Mouse (Mus musculus): ENCODE results near the gene Adh1. TPM values are rescaled to one million over a fixed set of nuclear protein-coding genes. Genes with fewer than 3 reads are reported as not detected.

The Adh1 gene
- total and polyA plus RNA-seq, 2 experiments from 2014 or later: 10.8 to 73.9 TPM

DNA sequence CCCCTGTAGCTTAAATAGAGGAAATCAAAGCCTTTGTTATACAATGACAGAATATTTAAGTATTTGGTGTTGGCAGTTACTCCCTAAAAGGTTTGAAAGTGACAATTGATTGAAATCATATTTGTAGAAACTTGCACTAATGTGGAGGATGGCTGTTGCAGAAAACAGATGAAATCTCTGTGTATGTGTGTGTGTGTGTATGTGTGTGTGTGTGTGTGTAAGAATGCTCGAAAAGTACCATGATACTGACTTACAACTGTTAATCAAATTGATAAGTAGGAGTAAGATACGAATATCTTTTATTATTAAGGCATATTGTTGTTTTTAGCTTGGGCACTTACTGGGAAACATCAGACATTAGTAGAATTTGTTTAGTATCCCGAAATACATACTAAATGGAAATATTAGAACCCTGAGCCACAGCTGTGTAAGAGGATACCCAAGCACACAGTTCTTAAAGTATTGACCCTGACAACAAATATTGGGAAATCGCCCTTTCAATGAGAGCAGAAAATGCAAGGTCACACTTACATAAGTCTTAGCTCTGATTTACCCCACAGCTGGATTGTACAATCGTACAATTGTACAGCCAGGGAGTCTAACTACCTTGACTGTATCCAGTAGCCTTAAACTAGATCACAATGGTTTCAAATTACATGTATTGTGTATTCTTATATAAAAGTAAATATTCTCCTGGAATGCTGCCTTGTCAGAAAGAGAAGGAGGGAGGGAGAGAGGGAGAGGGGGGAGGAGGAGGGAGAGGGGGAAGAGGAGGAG, 2.6 kb downstream of the Adh1 start:
- ATAC-seq (ENCODE audit: insufficient read depth, low read depth): no peak

DNA sequence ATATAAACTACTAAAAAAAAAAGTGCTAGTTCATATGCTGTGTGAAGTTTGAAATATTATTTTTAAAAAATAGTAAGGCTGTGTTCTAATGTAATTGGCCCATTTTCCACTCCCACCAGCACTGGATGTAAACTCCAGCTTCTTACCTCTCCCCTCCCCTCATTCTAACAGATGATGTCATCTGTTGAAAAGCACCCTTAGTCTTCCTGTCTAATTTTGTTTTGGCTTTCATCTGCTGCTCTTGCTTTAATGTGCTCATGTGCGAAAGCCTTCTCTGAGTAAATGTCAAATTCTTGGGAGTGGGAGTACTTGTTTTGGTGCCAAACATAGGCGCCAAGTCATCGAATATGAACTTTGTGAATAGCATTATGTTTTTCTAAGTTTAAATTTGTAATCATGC, 3.9 kb downstream of the Adh1 start:
- Histone ChIP-seq H3K27me3 (ENCODE audit: control insufficient read depth, insufficient read depth, low read length) (no peaks in the 10 kb centered on the region), H3K9me3 (replicated peaks; ENCODE audit: control insufficient read depth, low read length) (no peaks in the 10 kb centered on the region), H3K4me2 (ENCODE audit: low read depth, low read length) (no peak overlapping the region), H3K27ac (ENCODE audit: low read depth) (no peak overlapping the region), H3K9ac (replicated peaks; ENCODE audit: low read depth, low read length) (no peak overlapping the region), H3K36me3 (replicated peaks; ENCODE audit: control insufficient read depth, insufficient read depth, low read length) (no peaks in the 10 kb centered on the region), H3K4me1 (ENCODE audit: control insufficient read depth, insufficient read depth) (no peaks in the 10 kb centered on the region), H3K4me3 (ENCODE audit: low read depth, low read length) (no peak overlapping the region)
- no peak for ATAC-seq (ENCODE audit: insufficient read depth, low read depth)
- 68% methylated on average over 3 of the region's 3 CpGs for WGBS
- no peak for DNase-seq (ENCODE audit: low spot score)
- TF ChIP-seq CTCF (IDR thresholded peaks at IDR 0.05; ENCODE audit: low read depth) (no peak), EP300 (IDR thresholded peaks at IDR 0.05; ENCODE audit: low read depth) (no peak)

More for the DNA sequence above, 2.6 kb downstream of the Adh1 start:
- Histone ChIP-seq H3K4me2 (ENCODE audit: low read depth, low read length) (no peak overlapping the region), H3K4me3 (ENCODE audit: low read depth, low read length) (no peak overlapping the region), H3K27me3 (ENCODE audit: control insufficient read depth, insufficient read depth, low read length) (no peaks in the 10 kb centered on the region), H3K27ac (ENCODE audit: low read depth) (no peak overlapping the region), H3K4me1 (ENCODE audit: control insufficient read depth, insufficient read depth) (no peaks in the 10 kb centered on the region), H3K9ac (replicated peaks; ENCODE audit: low read depth, low read length) (no peak overlapping the region), H3K36me3 (replicated peaks; ENCODE audit: control insufficient read depth, insufficient read depth, low read length) (no peaks in the 10 kb centered on the region), H3K9me3 (replicated peaks; ENCODE audit: control insufficient read depth, low read length) (no peaks in the 10 kb centered on the region)
- WGBS: 73% methylated on average over 5 of the region's 5 CpGs
- no peak for TF ChIP-seq EP300 (IDR thresholded peaks at IDR 0.05; ENCODE audit: low read depth)
- TF ChIP-seq CTCF (IDR thresholded peaks at IDR 0.05; ENCODE audit: low read depth): no peak
- no peak for DNase-seq (ENCODE audit: low spot score)

DNA sequence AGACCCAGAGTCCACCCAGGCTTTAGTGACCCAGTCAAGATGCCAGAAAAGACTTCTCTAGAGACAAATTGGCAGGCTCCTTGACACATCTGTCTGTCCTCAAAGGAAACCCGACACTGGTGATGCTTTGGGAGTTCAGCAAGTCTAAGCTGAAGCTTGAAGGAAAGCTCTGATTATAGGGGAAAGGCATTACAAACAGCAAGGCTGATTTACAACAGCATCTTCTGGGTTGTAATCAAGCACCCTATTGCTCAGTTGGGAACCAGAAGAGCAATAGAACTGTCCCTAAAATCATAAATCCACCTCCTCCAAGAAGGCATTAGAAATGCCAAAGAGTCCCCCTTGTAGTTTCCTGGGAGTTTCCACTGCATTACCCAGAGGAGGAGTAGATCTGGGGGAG, 9.7 kb downstream of the Adh1 start:
- H3K4me3 ChIP-seq (ENCODE audit: low read depth, low read length): no peak overlapping the region
- H3K36me3 ChIP-seq (replicated peaks; ENCODE audit: control insufficient read depth, insufficient read depth, low read length): no peaks in the 10 kb centered on the region
- 13% methylated on average over 1 of the region's 1 CpGs for WGBS
- H3K4me1 ChIP-seq (ENCODE audit: control insufficient read depth, insufficient read depth): no peaks in the 10 kb centered on the region
- no peaks in the 10 kb centered on the region for H3K9me3 ChIP-seq (replicated peaks; ENCODE audit: control insufficient read depth, low read length)
- TF ChIP-seq CTCF (IDR thresholded peaks at IDR 0.05; ENCODE audit: low read depth) (no peak), EP300 (IDR thresholded peaks at IDR 0.05; ENCODE audit: low read depth) (no peak)
- no peak overlapping the region for H3K4me2 ChIP-seq (ENCODE audit: low read depth, low read length)
- H3K27me3 ChIP-seq (ENCODE audit: control insufficient read depth, insufficient read depth, low read length): no peaks in the 10 kb centered on the region
- no peak overlapping the region for H3K27ac ChIP-seq (ENCODE audit: low read depth)
- no peak overlapping the region for H3K9ac ChIP-seq (replicated peaks; ENCODE audit: low read depth, low read length)
- ATAC-seq (ENCODE audit: insufficient read depth, low read depth): no peak
- DNase-seq (ENCODE audit: low spot score): no peak

DNA sequence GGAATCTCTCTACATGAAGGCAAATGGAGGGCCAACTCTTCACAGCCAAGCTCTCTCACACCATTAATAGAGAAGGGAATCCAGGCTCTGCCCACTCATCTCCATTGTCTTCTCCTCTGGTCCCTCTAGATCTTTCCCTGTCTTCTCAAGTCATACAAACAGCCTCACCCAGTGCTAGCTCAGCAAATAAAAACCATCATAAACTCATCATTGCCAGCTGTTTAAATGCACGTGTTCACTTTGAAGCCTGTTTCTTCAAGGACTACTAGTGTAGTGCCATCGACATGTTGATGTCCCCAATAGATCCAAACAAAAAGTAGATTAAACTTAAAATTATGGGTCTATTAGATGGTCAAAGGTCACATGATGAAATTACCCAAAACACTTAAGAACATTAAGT, 10.5 kb downstream of the Adh1 start:
- Histone ChIP-seq H3K9ac (replicated peaks; ENCODE audit: low read depth, low read length) (no peak overlapping the region), H3K9me3 (replicated peaks; ENCODE audit: control insufficient read depth, low read length) (no peaks in the 10 kb centered on the region), H3K4me3 (ENCODE audit: low read depth, low read length) (no peak overlapping the region), H3K27ac (ENCODE audit: low read depth) (no peak overlapping the region), H3K4me1 (ENCODE audit: control insufficient read depth, insufficient read depth) (no peaks in the 10 kb centered on the region), H3K4me2 (ENCODE audit: low read depth, low read length) (no peak overlapping the region), H3K36me3 (replicated peaks; ENCODE audit: control insufficient read depth, insufficient read depth, low read length) (no peaks in the 10 kb centered on the region), H3K27me3 (ENCODE audit: control insufficient read depth, insufficient read depth, low read length) (no peaks in the 10 kb centered on the region)
- TF ChIP-seq EP300 (IDR thresholded peaks at IDR 0.05; ENCODE audit: low read depth) (no peak), CTCF (IDR thresholded peaks at IDR 0.05; ENCODE audit: low read depth) (no peak)
- DNase-seq (ENCODE audit: low spot score): no peak
- WGBS: 87% methylated on average over 2 of the region's 2 CpGs
- no peak for ATAC-seq (ENCODE audit: insufficient read depth, low read depth)

DNA sequence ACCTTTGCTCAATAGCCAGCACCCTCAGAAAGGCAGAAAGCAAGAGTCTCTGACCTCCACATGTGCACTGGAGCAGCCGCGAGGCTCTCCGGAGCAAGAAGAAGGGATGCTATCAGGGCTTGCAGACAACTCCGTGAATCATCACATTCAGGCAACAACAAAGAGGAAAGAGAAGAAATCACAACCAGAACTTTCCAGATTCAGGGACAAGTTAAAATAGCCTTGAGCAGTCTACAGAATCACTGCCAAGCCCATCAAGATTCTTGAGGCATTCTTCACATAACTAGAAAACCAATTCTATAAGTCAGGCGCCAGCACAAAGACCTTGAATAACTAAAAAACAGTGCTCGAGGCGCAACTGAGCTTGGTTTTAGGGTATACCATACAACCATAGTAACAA, 12.3 kb downstream of the Adh1 start:
- Histone ChIP-seq H3K9me3 (replicated peaks; ENCODE audit: control insufficient read depth, low read length) (no peaks in the 10 kb centered on the region), H3K27ac (ENCODE audit: low read depth) (no peak overlapping the region), H3K4me3 (ENCODE audit: low read depth, low read length) (no peak overlapping the region), H3K4me2 (ENCODE audit: low read depth, low read length) (no peak overlapping the region), H3K27me3 (ENCODE audit: control insufficient read depth, insufficient read depth, low read length) (no peaks in the 10 kb centered on the region), H3K4me1 (ENCODE audit: control insufficient read depth, insufficient read depth) (no peaks in the 10 kb centered on the region; the same call in 1 of the 2 replicates), H3K36me3 (replicated peaks; ENCODE audit: control insufficient read depth, insufficient read depth, low read length) (no peaks in the 10 kb centered on the region), H3K9ac (replicated peaks; ENCODE audit: low read depth, low read length) (no peak overlapping the region)
- DNase-seq (ENCODE audit: low spot score): no peak
- TF ChIP-seq CTCF (IDR thresholded peaks at IDR 0.05; ENCODE audit: low read depth) (no peak), EP300 (IDR thresholded peaks at IDR 0.05; ENCODE audit: low read depth) (no peak)
- WGBS: 71% methylated on average over 7 of the region's 7 CpGs
- ATAC-seq (ENCODE audit: insufficient read depth, low read depth): no peak

DNA sequence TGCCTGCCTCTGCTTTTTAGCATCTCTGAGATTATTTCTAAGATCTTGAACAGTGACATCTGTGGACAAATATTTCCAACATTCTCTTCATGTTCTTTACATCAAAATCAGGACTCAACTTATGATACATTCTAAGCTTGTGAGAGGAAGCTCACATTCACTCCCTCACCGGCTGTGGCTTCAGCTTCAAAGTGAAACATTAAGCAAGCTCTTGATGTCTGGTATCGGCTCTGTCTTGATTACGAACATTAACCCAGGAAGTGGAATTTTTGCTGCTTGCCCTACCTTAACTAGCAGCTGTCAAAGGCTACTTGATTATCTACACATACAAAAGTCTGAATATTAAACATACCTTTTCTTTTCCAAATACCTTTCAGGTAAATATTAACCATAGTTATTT, 14.3 kb downstream of the Adh1 start:
- WGBS: 61% methylated on average over 3 of the region's 3 CpGs
- H3K27me3 ChIP-seq (ENCODE audit: control insufficient read depth, insufficient read depth, low read length): no peaks in the 10 kb centered on the region

More for the DNA sequence above, 14.3 kb downstream of the Adh1 start:
- DNase-seq (ENCODE audit: low spot score) (no peak), ATAC-seq (ENCODE audit: insufficient read depth, low read depth) (no peak)
- Histone ChIP-seq H3K36me3 (replicated peaks; ENCODE audit: control insufficient read depth, insufficient read depth, low read length) (no peaks in the 10 kb centered on the region), H3K4me1 (ENCODE audit: control insufficient read depth, insufficient read depth) (no peaks in the 10 kb centered on the region; the same call in 1 of the 2 replicates), H3K4me3 (ENCODE audit: low read depth, low read length) (no peak overlapping the region), H3K9me3 (replicated peaks; ENCODE audit: control insufficient read depth, low read length) (no peaks in the 10 kb centered on the region), H3K9ac (replicated peaks; ENCODE audit: low read depth, low read length) (no peak overlapping the region), H3K4me2 (ENCODE audit: low read depth, low read length) (no peak overlapping the region), H3K27ac (ENCODE audit: low read depth) (no peak overlapping the region)
- TF ChIP-seq CTCF (IDR thresholded peaks at IDR 0.05; ENCODE audit: low read depth): no peak
- TF ChIP-seq EP300 (IDR thresholded peaks at IDR 0.05; ENCODE audit: low read depth): no peak

Measured in heart, postnatal 0 days (tissue).